Mouse (Mus musculus) cerebellum, postnatal 4 days (tissue): Measurements from ENCODE around the gene Frmd4a.

Experiments used
- DNase-seq, 2 experiments: peaks; one replicate each; pipeline ENCODE4 v3.0.0; 2022; ENCODE audit warnings: low spot score in 2 of 2, mixed read lengths in 1 of 2

The Frmd4a gene

DNA sequence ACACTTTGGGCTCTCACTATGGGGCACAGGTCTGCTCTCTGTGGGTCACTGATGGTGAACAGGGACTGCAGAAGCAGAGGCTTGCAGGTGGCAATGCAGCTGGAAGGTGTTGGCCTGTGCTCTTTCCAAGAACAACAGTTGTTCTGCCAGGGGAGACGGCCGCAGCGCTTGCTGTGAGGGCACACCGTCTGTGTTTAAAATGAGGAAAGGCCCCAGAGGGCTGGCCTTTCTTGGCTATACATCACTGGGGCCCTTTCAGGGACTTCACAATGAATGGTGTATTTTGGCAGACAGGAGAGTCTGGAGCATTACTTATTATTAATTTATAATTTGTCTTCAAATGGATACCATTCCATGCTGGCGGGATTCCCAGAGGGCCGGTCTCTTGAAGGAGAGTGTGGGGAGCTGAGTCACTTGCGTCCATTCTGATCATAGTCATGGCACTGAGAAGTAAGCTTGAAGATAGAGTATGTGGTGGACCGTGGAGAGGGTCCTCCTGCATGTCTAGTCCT lies 268.9 kb downstream of the Frmd4a start:
- no peak for DNase-seq

DNA sequence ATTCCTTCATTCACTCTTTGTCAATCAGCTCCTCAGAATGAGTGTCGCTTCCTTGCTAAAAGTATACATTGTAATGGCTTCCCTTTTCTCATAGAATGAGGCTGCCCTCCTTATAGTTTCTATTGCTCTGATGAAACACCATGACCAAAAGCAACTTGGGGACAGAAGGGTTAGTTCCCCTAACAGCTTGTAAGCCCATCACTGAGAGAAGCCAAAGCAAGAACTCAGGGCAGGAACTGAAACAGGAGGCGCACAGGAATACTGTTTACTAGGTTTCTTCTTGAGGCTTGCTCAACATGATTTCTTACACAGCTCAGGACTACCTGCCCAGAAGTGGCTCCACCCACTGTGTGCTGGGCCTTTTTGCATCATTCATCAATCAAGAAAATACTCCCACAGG lies 273.0 kb downstream of the Frmd4a start:
- DNase-seq = no peak

DNA sequence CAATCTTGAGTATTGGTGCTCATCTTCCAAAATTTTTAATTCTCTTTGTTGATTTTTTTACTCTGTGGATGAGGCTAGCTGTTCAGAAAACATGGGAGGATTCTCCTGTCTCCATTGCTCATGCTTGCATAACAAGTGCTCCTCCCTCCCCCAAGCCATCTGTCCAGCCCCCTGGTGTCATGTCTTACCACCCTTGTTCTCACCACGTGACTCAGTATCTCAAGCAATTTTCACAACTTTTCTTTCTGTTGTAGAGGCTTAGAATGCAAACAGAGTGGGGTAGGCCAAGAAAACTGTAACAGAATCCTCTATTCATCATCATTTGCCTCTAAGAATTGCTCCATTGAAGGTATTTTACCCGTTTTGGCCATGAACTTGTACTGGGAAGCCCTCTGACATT lies 273.6 kb downstream of the Frmd4a start:
- no peak for DNase-seq

GRCm38 (mm10) chr2:4291671-4292070 lies 274.2 kb downstream of the Frmd4a start:
- no peak for DNase-seq

- no peak for DNase-seq
Observed at GRCm38 (mm10) chr2:4293726-4294125, 276.2 kb downstream of the Frmd4a start.

GRCm38 (mm10) chr2:4295641-4296040 lies 278.1 kb downstream of the Frmd4a start:
- no peak for DNase-seq

DNA sequence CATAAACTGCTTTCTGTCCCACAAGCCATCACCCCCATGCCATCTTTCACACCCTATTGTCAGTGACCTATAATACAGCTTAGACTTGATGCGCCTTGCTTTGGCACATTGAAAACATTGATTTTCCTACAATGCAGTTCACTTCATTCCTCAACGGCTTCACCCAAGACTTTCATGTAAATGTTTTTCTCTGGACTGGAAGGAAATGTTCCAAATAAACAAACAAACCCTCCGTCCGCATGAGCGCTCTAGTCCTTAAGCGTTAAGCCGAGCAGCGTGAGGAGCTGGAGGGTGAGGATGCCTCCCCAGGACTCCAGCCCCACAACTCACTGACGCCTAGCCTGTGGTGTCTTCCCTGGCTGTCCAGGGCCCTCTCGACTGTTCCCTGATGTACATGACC lies 279.4 kb downstream of the Frmd4a start:
- no peak for DNase-seq

DNA sequence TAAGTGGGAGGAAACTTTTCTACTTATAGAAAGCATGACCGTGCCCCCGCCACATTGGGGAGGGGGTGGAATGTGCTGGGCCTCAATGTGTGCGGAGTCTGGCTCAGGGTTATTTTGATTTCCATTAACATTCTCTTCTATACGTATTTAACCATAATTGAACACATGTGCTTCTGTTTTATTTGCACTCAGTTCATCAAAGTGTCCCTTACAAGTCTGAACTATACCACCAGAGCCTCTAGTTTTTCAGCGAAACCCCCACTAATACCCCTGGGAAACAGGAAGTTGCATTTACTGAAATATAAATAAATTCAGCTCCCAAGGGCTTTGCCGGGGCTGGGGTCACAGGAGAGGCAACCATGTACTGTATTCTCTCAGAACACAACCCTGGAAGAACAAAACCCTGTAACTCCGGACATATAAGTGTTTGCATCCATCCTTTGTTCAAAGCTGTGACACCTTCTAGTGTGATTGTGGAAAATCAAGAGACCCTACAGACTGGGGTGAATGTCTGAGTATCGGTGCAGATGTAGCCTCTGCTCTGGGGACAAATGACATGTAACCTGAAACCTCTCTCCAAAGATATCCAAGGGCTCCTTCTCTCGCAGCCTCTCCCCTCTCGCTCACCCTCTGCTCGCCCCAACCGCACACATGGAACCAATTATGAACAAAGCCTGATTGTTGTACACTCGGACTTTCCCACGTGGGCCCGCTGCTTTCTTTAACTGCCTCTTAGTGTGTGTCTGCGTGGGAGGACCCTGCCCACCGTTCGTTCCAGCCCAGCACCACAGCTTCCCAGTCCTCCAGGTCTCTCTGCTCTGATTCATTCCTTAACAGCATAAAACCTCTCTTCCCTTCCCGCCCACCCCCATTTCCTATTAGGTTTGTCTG lies 281.1 kb downstream of the Frmd4a start:
- no peak for DNase-seq

DNA sequence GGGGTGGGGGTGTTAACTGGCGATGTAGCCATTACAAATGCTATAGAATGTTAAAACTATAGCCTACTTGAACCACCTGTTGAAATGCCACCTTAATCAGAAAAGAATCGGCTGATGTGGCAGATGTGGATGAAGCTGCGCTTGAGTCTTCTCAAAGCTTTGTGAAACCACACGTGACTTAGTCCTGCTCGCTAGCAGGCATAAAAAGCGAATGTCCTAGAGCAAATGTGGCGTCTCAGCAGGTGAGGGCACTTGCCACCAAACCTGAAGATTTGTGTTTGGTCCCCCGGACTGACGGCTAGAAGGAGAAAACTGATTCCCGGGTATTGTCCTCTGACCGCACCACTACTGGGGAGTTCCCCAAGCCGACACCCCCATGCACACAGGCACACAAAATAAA lies 282.1 kb downstream of the Frmd4a start:
- DNase-seq = no peak

DNA sequence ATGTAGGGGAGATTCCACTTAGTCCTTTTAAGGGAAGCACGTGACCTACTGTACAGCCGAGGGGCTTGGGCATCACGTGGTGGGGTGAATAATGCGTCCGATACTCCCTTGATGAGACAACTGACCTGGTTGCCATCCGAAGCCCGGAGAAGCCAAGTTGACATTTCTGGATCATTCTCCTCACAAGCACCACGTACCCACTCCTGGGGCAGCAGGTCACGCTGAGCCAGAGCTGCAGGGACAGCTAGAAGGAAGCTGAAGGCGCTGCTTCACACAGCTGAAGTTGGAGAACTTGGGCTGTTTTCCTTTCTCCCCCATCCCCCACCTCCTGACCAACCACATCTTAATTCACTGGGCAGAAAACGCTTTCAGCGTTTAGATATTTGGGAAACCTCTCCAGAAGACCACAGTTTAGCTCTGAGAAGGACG lies 282.9 kb downstream of the Frmd4a start:
- DNase-seq = peak in 1 of 2 experiments; percentile 15

DNA sequence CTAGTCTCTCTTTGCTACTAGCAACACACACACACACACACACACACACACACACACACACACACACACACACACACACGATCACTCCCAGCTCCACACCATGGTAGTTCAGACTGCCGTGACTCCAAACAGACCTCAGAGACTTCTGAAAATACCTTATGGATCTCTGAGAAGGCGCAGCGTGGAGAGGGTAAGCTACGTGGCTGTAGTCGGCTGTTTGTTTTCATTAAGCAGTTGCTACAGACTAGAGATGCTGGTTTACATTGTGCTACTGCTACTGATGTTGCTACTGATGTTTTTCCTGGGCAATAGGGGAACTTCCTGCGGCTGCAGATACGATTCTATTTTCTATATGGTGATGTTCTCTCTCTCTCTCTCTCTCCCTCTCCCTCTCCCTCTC lies 283.3 kb downstream of the Frmd4a start:
- no peak for DNase-seq

DNA sequence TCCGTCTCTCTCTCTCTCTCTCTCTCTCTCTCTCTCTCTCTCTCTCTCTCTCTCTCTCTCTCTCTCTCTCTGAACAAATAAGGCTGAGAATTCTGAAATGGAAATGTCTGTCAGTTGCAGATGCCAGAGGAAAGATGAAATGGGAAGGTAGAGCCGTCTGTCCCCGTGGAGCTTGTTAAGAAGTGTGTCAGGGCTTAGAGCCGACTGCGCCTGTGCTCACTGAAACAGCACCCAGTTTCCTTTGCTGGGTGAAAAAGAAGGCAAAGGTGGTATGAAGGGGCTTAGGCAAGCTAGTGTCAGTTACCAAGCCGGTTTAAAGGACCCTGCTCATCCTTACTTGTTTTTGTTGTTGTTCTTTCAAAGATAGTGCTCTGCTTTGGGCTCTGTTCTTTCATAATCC lies 283.7 kb downstream of the Frmd4a start:
- no peak for DNase-seq

DNA sequence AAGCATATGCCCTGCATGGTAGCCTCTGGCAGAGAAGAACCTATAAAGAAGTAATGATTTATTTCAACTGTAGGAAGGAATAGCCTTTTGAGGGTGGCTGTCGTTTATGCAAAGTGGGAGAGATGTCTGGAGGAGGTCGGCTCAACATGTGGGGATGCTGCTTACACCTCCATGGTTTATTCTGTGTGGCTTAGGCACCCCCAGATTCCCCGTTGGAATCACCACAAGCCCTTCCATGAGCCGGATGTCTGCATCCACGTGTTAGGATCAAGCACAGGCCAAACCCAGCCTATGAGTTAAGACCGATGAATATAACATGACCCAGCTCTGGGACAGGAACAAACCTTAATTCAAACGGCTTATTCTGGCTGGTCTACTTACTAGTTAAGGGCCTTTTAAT lies 284.2 kb downstream of the Frmd4a start:
- no peak for DNase-seq

DNA sequence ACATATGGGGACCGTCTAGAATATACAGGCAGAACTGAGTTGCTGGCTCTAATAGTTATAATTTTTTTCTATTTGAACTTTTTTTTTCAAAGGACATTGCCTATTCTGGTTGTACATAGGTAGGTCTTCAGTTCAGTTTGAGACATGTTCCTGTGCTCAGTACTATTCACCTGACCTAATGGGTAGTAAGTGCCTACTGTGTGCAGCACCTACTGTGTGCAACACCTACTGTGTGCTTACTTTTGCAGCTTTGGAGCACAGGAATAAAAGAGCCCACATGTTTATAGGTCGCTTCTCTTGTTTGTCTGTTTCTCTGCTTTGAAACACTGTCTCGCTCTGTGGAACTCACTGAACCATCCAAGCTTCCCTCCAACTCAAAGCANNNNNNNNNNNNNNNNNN lies 284.6 kb downstream of the Frmd4a start:
- no peak for DNase-seq

GRCm38 (mm10) chr2:4307076-4307475 lies 289.6 kb downstream of the Frmd4a start:
- DNase-seq = no peak

DNA sequence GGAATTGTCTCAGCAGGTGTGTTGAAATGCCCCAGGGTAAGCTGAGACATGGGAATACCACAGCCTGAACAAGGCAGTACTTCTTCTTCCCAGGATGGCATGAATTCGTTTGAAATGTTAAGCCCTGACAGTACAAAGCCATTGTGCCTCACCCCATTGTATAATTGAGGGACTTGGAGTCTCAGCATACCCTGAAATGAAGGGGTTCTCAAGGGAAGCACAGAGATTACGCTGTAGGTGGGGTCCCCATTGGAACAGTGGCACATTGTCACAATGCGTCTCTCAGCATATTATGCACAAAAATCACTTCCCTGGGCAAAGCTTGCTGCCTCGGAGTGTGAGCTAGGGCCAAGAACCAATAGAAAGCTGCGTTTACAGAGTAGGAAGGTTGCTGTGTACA lies 297.0 kb downstream of the Frmd4a start:
- DNase-seq = no peak

- peak in 1 of 2 experiments; percentile 36 for DNase-seq
Observed at GRCm38 (mm10) chr2:4316589-4316988, 299.1 kb downstream of the Frmd4a start.

DNA sequence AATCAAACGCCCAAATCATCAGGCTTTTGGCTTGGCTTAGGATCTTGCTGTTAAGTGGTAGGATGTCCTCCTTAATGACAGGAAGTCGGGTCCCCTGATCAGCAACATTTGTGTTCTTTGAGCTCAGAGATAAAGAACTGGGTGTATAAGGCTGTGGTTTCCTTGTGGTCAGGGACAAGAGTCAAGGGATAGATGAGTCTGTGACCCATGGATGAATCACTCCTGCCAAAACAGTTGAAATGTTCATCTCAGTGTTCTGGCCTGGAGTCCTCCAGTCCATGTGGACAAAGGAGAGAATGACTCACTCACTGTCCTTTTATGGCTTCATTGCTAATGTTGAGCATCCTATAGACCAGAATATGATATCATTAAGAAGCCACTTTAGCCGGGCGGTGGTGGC lies 300.6 kb downstream of the Frmd4a start:
- no peak for DNase-seq

DNA sequence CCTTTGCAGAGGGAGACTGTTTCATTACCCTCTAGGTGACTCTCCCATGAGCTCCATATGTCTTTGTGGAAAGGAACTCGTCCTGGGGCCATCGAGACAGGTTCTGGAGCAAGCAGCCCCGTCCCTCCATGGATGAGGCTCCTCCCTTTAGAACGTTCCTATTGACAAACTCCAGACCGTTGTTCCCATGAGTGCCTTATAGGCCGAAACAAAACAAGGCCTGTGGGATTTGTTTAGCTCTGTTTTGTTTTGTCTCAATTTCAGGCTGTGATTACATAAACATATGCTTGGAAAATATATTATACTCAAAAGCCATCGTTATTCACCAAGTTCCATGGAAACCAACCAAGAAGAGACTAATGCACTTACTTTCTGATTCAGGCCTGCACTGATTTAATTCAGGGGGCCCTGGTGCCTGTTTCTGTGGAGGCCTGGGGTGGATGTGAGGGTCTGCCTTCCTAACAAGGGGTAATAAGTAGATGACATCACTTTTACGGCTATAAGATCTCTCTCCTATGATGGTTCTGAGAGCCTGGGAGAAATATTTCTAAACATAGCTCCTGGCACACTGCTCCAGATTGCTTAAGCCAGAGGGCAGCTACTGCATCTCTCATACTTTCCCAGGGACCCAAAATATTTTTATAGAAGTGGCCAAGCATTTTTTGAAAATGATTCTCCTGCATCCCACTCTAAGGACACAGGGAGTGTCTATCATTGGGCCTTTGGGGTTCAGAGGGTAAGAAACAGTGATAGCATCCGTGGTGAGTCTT lies 308.9 kb downstream of the Frmd4a start:
- no peak for DNase-seq

DNA sequence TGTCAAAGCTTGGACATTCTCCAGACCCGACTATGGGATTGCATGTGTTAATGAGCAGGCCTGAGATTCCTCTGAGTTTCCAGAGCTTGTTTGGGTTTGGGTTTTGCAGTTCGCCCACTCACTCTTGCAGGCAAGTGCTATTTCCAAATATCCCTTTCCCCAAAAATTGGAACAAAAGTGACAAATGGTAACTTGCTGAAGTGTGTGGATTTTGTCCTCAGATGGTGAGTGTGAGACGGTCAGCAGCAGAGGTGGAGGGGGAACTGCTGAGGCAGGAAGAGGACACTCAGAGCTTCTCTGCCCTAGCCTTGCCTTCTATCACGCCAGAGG lies 309.5 kb downstream of the Frmd4a start:
- no peak for DNase-seq

DNA sequence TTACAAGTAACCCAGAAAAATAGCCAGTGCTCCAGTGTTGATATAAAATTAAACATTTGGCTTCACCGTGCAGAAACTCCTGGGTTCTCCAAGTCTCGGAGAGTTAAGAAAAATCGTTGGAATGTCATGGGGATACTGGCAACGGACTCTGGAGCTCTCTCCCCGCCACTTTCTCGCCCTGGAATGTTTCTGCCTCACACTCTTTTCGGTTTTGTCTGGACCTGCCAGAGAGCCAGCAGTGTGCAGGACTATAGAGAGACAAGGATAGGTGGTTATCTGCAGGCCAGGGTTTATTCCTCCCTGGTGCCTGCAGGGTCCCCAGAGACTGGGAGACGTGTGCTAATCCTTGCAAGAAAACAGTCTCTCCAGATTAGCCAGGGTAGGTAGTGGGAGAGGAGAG lies 314.9 kb downstream of the Frmd4a start:
- no peak for DNase-seq

- DNase-seq = peak in 1 of 2 experiments; percentile 45
Observed at GRCm38 (mm10) chr2:4334201-4334600, 316.7 kb downstream of the Frmd4a start.

GRCm38 (mm10) chr2:4334936-4335335 lies 317.4 kb downstream of the Frmd4a start:
- no peak for DNase-seq
